Mouse (Mus musculus): ENCODE measurements at regions not wholly inside any gene's neighbourhood (a gene's known extent, or its start where the extent isn't known, plus 50 kb on each side); places are given as distances from the start of the nearest gene placed in this dataset.
"Not testable (repeated sequence)": the region's sequence is repeated elsewhere in the genome, so short reads cannot be mapped to it uniquely, and the experiment has no call there.

DNA sequence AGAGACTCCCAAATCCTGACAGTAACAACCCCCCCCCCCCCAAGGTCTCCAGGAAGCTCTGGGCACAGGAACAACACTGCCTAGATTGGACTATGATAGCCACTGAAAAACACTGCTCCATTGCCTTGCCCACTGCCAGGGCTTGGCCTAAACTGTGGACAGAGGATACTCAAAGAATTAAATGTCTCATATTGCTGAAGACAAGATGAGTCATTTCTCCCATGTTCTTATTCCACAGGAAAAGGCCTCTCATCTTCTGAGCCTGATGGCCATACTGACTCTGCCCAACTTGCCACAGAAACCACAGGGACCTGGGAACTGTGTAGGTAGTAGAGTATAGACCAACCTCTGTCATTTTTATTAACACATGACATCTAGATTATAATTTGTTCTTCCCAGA lies 59.4 kb upstream of the Zcchc2 start:
- H3K4me1 ChIP-seq (ENCODE audit: insufficient read depth): no peaks in the 10 kb centered on the region
- DNase-seq: no peak
- no peak overlapping the region for H3K4me3 ChIP-seq (ENCODE audit: low read depth, low read length)
- H3K36me3 ChIP-seq (ENCODE audit: insufficient read depth): no peaks in the 10 kb centered on the region
- no peaks in the 10 kb centered on the region for H3K27me3 ChIP-seq (ENCODE audit: insufficient read depth, low read length)
- H3K4me2 ChIP-seq: no peak overlapping the region
- H3K9ac ChIP-seq: no peak overlapping the region
- ATAC-seq (ENCODE audit: insufficient read depth): no peak
- no peak overlapping the region for H3K27ac ChIP-seq (ENCODE audit: low read depth)
- no peaks in the 10 kb centered on the region for H3K9me3 ChIP-seq (ENCODE audit: low read depth, low read length)
- no peak for TF ChIP-seq CTCF (IDR thresholded peaks at IDR 0.05; ENCODE audit: low read depth)

DNA sequence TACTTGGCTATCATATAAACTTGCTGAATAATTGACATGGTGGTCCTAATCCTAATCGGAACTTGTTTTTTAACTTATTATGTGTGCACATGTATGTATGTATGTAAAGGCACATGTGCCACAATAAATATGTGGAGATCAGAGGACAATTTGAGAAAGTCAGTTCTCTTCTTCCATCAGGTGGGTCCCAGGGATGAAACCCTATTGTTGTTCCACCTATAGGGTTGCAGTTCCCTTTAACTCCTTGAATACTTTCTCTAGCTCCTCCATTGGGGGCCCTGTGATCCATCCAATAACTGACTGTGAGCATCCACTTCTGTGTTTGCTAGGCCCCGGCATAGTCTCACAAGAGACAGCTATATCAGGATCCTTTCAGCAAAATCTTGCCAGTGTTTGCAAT lies 56.0 kb upstream of the Zcchc2 start:
- not testable (repeated sequence) for H3K4me1 ChIP-seq (ENCODE audit: insufficient read depth); ATAC-seq (ENCODE audit: insufficient read depth); H3K4me2 ChIP-seq; H3K27ac ChIP-seq (ENCODE audit: low read depth); H3K27me3 ChIP-seq (ENCODE audit: insufficient read depth, low read length); H3K4me3 ChIP-seq (ENCODE audit: low read depth, low read length); H3K9me3 ChIP-seq (ENCODE audit: low read depth, low read length); H3K36me3 ChIP-seq (ENCODE audit: insufficient read depth); H3K9ac ChIP-seq
- DNase-seq: peak; percentile 13
- 92% methylated on average over 2 of the region's 2 CpGs for WGBS
